16 mouse cellular contexts compared by ENCODE assay signal in the genomic region with DNA sequence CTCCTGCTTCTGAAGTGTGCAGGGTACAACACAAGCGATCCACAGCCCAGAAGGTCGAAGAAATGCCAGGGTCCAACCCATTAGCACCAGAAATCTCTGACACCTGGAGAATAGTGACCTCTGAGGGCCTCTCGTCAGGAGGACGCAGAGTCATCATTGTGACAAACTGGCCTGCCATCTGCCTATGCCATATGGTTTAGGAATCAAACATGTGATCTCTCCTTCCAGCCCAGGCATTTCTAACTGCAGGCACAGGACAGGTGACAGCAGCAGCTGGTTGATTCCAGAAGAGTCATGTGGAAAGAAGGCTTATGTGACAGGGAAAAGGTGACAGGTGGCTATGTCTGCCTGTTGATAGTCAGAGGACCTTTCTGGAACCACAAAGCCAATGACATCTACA.
DNase-seq lines count a peak whose midpoint lies in the region; ATAC-seq and TF ChIP-seq lines count a peak whose summit lies in the region.
"Had no signal": no experiment of that assay in that cellular context is flagged by ENCODE, and none has a peak within 500 bp of the region (broad histone marks: within the 10 kb centered on the region; RNA-seq: fewer than 3 reads in every experiment).

No protein-coding gene starts in this region.

- peak; percentile 12 to 17 for DNase-seq in left cerebral cortex, adult 2 months (ENCODE audit: extremely low spot score in 1 of 2, low spot score in 2 of 2)
- no peak for DNase-seq in left cerebral cortex, postnatal 10 days (ENCODE audit: extremely low spot score in 1 of 2, low spot score in 2 of 2)
- DNase-seq in cerebellum, adult 11-12 months, result peak; percentile 2
- peak; percentile 5 for DNase-seq in cerebellum, adult 8-10 months
- peak; percentile 8 for DNase-seq in mesoderm, embryonic 11.5 days (ENCODE audit: low read depth, low spot score)
- DNase-seq: forebrain, postnatal 0 days; heart, adult 18-20 months; kidney, adult 11 months; kidney, postnatal 14 days; lung, adult 18-20 months had no signal

- WGBS in neural tube, embryonic 15.5 days, result 78% methylated on average over 4 of the region's 4 CpGs

- no peak for TF ChIP-seq CTCF in left cerebral cortex, adult 2 months (IDR thresholded peaks at IDR 0.05)

- no peak overlapping the region for H3K4me3 ChIP-seq in left cerebral cortex, adult 2 months
- H3K4me3 ChIP-seq in neural tube, embryonic 15.5 days (replicated peaks), result no peak overlapping the region
- H3K4me3 ChIP-seq: embryonic facial prominence, embryonic 12.5 days; heart, embryonic 15.5 days had no signal

- intact Hi-C loops in left cerebral cortex, adult 2 months (cut with DNase I), result no loop called here
- intact Hi-C loops in left cerebral cortex, postnatal 10 days (cut with DNase I), result no loop called here

- no peak overlapping the region for H3K4me2 ChIP-seq in neural tube, embryonic 15.5 days
- H3K4me2 ChIP-seq: embryonic facial prominence, embryonic 12.5 days; heart, embryonic 15.5 days; midbrain, embryonic 11.5 days had no signal

- no peaks in the 10 kb centered on the region for H3K27me3 ChIP-seq in neural tube, embryonic 15.5 days (replicated peaks)
- H3K27me3 ChIP-seq: embryonic facial prominence, embryonic 12.5 days; heart, embryonic 15.5 days had no signal

- H3K9ac ChIP-seq in neural tube, embryonic 15.5 days (replicated peaks), result no peak overlapping the region
- H3K9ac ChIP-seq: embryonic facial prominence, embryonic 12.5 days; forebrain, postnatal 0 days; heart, embryonic 15.5 days had no signal

- H3K36me3 ChIP-seq in neural tube, embryonic 15.5 days, result no peaks in the 10 kb centered on the region
- H3K36me3 ChIP-seq: embryonic facial prominence, embryonic 12.5 days; G1E; heart, embryonic 15.5 days had no signal

- H3K27ac ChIP-seq in left cerebral cortex, adult 2 months, result no peak overlapping the region
- H3K27ac ChIP-seq in neural tube, embryonic 15.5 days (replicated peaks), result no peak overlapping the region
- H3K27ac ChIP-seq: embryonic facial prominence, embryonic 12.5 days; heart, embryonic 15.5 days had no signal

- no peaks in the 10 kb centered on the region for H3K4me1 ChIP-seq in neural tube, embryonic 15.5 days
- H3K4me1 ChIP-seq: embryonic facial prominence, embryonic 12.5 days; heart, embryonic 15.5 days had no signal

- no peak for ATAC-seq in megakaryocyte progenitor cell, adult 5-6 weeks (replicated peaks; ENCODE audit: poor library complexity)
- no peak for ATAC-seq in neural tube, embryonic 15.5 days (ENCODE audit: low FRiP score)
- ATAC-seq: forebrain, postnatal 0 days had no signal

- no peaks in the 10 kb centered on the region for H3K9me3 ChIP-seq in neural tube, embryonic 15.5 days (replicated peaks)
- H3K9me3 ChIP-seq: embryonic facial prominence, embryonic 12.5 days; heart, embryonic 15.5 days had no signal

Comparison
In these comparisons a context has a peak if more than half of its experiments do, and no peak if none do; other contexts are left out.
1. DNase-seq: peak in left cerebral cortex, adult 2 months (2 of 2), cerebellum, adult 11-12 months (single experiment), cerebellum, adult 8-10 months (single experiment) and mesoderm, embryonic 11.5 days (single experiment); none in left cerebral cortex, postnatal 10 days (0 of 2).